Mouse (Mus musculus): ENCODE data around the gene Mthfd1l.

Mthfd1l gene

DNA sequence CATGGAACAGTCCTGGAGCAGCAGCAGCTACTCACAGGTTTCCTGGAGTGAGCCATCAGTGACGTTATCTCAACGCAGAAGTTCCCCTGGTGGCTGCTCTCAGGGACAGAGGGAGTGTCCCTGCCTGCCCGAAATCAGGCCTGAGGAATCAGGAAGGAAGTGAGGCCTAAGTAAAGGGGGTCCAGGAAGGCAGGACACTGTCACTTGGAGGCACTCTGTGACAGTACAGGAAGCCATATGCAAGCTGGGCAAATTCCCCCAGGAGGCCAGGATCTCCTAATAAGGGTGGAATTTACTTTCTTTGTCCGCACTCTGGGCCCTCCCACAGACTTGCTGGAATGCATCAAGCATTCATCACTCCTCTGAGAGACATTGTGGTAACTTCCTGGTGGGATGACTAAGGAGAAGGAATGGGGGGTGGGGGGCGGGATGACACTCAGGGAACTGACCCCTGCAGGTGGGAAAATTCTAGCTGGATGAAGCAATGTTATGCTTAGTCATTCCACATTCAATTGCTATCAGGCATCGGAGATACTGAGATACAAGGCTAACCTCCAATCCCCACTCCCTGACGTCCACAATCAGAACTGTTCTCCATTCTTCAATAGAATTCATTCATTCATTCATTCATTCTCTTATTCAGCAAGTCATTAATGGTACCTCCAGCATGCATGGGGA is 134.9 kb downstream of the Mthfd1l start:
- in situ Hi-C loops (cut with MboI; ENCODE audit: unreplicated experiment in 2 of 2) = no loop called here

DNA sequence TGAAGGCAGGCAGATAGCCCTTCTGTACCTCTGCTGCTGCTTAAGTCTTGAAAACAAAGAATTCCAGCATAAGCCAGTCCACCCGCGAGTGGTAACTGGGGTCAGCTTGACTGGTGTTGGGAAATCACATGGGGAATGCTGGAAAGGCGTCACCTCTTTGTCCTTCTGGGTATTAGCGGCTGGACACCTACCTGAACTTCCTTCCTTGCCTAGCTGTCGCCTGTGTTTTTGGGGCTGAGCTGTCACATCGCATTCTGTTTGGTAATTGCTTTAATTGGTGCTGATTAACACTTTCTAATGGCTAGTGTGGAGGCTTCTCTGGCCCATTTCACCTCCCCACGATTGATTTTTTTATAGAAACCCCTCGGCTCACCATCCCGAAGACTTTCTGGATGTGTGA is 135.5 kb downstream of the Mthfd1l start:
- in situ Hi-C loops (cut with MboI; ENCODE audit: unreplicated experiment in 2 of 2) = no loop called here

- in situ Hi-C loops (cut with MboI; ENCODE audit: unreplicated experiment in 2 of 2) = no loop called here
Measured at GRCm38 (mm10) chr10:4111095-4111794, 138.3 kb downstream of the Mthfd1l start.

DNA sequence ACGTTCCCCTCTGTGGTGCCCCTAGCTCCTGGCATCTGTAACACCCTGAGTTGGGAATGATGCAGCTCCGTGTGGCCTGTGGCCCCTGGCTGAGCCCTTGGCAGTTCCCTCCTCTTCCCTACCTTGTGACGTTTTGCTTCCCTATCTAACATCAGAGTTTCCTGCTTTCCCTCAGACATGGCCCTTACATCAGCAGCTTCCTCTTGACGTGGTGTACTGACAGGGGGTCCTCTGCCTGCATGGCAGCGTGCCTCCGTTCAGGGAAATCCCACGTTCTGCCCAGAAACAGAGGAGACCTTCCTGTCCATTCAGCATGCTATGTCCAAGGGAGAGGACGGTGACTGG is 138.8 kb downstream of the Mthfd1l start:
- in situ Hi-C loops (cut with MboI; ENCODE audit: unreplicated experiment in 2 of 2) = no loop called here

DNA sequence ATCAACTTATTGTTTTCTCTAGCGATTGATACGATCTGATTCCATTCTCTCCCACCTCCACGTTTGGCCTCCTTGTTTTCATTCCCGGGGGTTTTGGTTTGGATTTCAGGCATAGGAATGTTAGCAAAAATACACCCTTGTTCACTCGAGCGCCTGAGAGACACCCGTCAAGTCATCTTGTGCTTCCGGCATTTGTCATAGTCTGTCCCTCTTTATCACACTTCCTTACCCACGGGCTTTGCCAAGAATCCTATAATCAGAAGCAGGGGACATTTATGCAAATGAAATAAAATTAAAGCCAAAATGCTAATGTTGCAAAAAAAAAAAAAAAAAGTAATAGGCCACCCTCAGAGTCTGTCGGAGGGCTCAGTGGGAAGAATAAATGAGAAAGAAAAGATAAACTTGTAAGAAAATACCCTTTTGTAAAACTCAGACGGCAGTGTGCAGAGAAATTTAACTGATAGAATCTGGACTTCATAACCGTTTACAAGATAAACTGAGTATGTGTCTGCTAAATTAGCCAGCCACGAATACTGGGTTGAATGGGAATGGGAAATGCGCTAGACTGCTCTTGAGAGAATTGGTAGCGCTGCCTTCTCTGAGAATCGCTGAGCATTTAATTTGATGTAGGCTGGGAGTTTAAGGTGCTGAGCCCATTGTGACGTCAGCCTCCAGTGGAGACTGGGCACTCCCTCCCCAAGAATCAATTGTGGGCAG is 139.9 kb downstream of the Mthfd1l start:
- in situ Hi-C loops (cut with MboI; ENCODE audit: unreplicated experiment in 2 of 2) = no loop called here

GRCm38 (mm10) chr10:4113328-4113658 is 140.4 kb downstream of the Mthfd1l start:
- in situ Hi-C loops (cut with MboI; ENCODE audit: unreplicated experiment in 2 of 2) = no loop called here

GRCm38 (mm10) chr10:4116653-4117052 is 143.7 kb downstream of the Mthfd1l start:
- in situ Hi-C loops (cut with MboI; ENCODE audit: unreplicated experiment in 2 of 2) = no loop called here

- in situ Hi-C loops (cut with MboI; ENCODE audit: unreplicated experiment in 2 of 2) = no loop called here
Measured at GRCm38 (mm10) chr10:4117091-4117490, 144.2 kb downstream of the Mthfd1l start.

- in situ Hi-C loops (cut with MboI; ENCODE audit: unreplicated experiment in 2 of 2) = no loop called here
Measured at GRCm38 (mm10) chr10:4119287-4119686, 146.4 kb downstream of the Mthfd1l start.

DNA sequence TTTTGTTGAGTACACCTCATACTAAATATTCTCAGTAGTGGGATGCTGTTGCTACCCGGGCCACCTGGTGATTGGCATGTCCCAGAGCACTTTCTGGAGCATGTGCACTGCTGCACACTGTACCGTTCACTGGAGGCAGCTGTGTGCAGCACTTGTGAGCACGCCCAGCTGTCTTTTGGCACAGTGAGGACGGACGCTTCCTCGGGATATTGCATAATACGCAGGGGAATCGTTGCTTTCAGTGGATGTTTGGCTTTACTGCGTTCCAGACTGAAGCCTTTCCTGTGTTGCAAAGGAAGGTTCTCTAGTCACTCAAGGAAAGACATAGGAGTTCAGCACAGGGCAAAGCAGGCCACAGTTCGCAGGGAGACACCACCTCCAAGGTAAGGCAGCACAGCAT is 147.8 kb downstream of the Mthfd1l start:
- in situ Hi-C loops (cut with MboI; ENCODE audit: unreplicated experiment in 2 of 2) = loop anchor here in 1 of 2 experiments (10.0 kb wide), 1 partner anchor 134 kb away; no protein-coding TSS in a partner anchor

DNA sequence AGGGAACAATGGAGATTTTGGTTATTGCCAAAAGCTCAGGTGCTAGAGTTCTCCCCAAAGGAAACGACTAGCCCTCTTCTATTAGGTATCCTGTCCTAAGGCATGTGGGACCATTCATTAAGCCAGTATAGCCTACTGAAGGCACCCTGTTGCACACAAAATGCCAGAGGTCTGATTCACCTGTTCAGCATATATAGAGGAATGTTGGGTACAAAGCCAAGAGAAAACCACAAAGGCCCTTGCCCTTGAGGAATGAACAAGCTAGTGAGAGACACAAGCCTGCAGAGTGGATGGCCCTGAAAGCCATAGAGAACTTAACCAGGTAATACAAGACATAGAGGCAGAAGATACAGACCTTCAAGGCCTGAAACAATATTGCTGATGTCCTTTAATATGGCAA is 148.3 kb downstream of the Mthfd1l start:
- in situ Hi-C loops (cut with MboI; ENCODE audit: unreplicated experiment in 2 of 2) = loop anchor here in 1 of 2 experiments (10.0 kb wide), 1 partner anchor 134 kb away; no protein-coding TSS in a partner anchor

DNA sequence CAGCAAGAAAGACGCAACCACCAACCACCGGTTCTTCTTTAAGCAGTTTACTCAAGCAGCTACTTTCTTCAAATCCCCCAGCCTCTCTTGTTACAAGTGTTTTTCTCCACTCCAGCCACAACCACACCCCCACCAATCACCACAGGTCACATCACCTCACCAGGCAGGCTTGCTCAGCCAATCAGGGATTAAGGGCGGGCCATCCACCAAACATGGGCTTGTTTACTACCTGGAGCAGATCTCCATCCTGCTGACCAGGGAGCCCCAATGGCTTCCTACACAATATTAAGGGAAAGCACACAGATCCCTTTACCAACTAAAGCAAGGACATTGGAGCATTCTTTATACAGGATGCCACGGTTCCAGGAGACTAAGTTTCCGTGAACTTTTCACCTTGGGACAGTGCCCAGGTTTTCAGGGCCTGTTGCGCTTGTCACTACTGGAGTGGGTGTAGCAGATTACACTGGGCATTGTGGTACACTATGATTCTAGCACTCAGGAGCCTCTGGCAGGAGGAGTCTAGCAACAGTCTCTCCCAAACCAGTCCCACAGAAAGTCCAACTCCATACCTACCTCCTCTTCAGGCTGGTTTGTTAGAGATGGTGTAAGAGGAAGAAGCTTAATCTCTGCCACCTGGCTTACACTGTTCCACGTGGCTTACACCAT is 150.5 kb downstream of the Mthfd1l start:
- in situ Hi-C loops (cut with MboI; ENCODE audit: unreplicated experiment in 2 of 2) = loop anchor here in 1 of 2 experiments (10.0 kb wide), 1 partner anchor 131 kb away; no protein-coding TSS in a partner anchor

- in situ Hi-C loops (cut with MboI; ENCODE audit: unreplicated experiment in 2 of 2) = loop anchor here in 1 of 2 experiments (10.0 kb wide), 1 partner anchor 131 kb away; no protein-coding TSS in a partner anchor
Measured at GRCm38 (mm10) chr10:4124148-4124547, 151.2 kb downstream of the Mthfd1l start.

DNA sequence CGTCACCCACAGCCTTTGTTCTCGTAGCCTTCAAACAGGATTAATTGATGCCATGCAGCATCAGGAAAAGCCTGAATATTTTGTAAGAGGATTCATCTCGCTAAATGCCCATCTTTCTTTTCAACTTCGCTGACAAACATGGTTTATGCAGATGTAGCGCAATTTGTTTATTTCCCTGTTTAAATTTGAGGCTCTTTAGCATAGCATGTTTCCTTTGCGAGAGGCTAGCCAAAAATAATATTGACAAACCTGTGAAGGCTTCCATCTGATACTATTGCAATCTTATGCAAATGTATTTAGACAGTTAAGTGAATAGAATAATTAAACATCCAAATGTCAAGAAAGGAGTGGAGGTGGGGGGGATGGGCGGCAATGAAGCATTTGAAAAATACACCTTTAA is 152.3 kb downstream of the Mthfd1l start:
- in situ Hi-C loops (cut with MboI; ENCODE audit: unreplicated experiment in 2 of 2) = loop anchor here in 1 of 2 experiments (10.0 kb wide), 1 partner anchor 130 kb away; no protein-coding TSS in a partner anchor

- in situ Hi-C loops (cut with MboI; ENCODE audit: unreplicated experiment in 2 of 2) = loop anchor here in 1 of 2 experiments (10.0 kb wide), 1 partner anchor 128 kb away; no protein-coding TSS in a partner anchor
Measured at GRCm38 (mm10) chr10:4126335-4127012, 153.6 kb downstream of the Mthfd1l start.

GRCm38 (mm10) chr10:4128411-4128810 is 155.5 kb downstream of the Mthfd1l start:
- in situ Hi-C loops (cut with MboI; ENCODE audit: unreplicated experiment in 2 of 2) = loop anchor here in 1 of 2 experiments (10.0 kb wide), 1 partner anchor 126 kb away; no protein-coding TSS in a partner anchor

DNA sequence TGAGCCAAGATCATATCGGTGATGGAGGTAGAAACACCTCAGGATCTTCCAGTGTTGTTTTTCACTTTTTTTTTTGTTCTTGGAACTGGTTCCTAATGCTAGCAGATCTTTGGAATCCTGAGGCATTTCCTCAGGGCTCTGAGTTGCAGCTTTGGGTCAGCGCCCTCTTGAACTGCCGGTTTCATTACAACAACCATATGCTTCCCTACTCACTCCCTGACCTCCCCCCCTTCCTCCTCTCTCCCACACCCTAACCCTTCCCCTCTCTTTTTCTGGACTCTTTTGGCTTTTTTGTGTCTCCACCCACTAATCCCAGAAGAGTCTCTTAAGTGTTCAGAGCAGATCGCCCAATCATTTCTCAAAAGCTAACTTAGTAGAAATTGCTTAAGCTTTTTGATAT is 156.0 kb downstream of the Mthfd1l start:
- in situ Hi-C loops (cut with MboI; ENCODE audit: unreplicated experiment in 2 of 2) = loop anchor here in 1 of 2 experiments (10.0 kb wide), 1 partner anchor 126 kb away; no protein-coding TSS in a partner anchor

GRCm38 (mm10) chr10:4129461-4129860 is 156.5 kb downstream of the Mthfd1l start:
- in situ Hi-C loops (cut with MboI; ENCODE audit: unreplicated experiment in 2 of 2) = loop anchor here in 1 of 2 experiments (10.0 kb wide), 1 partner anchor 125 kb away; no protein-coding TSS in a partner anchor

DNA sequence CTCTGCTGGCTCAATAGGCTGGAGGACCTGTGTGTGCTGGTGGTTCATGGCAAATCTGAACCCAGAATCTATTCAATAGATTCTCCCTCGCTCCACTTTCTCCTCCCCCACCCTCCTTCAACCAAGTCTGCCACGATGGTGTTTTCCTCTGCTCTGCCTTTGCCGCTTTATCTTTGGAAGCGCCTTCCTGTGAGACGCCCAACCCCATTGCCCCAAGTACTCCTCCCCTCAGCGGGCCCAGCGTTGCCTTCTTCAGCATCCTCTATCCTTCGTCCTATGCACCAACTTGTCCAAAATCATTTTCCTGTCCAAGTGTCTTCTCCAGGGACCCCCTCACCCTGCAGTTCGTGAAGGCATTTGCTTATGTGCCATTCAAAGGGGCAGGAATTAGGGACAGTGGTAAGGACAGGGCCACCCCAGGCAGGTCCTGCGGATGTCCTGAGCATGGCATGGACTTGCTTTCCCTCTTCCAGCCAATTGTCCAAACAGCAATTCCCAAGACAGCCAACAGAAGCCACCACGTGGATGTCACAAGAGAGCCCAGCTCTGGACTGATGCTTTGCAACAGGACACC is 157.2 kb downstream of the Mthfd1l start:
- in situ Hi-C loops (cut with MboI; ENCODE audit: unreplicated experiment in 2 of 2) = no loop called here

DNA sequence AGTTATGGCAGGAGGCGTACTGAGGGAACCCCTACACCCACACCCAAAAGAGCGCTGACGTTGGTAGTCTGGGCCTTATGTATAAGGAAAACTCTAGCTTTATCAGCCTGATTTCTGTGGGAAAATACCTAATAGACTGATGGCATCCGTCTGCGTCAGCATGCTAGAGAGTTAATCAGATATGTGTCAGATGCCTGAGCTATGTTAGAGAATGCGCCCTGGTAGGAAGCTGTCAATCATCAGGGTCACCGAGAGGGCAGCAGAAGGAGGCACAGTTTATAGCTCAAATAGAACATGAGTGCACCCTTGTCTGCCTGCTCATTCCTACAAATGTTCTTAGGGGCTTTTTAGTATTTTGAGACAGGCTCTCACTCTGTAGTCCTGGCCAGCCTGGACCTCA is 159.8 kb downstream of the Mthfd1l start:
- in situ Hi-C loops (cut with MboI; ENCODE audit: unreplicated experiment in 2 of 2) = no loop called here

All from v-Abl transformed pro-B cells (cell line).